Mouse (Mus musculus) intestine, embryonic 15.5 days (tissue): Measurements from ENCODE around the gene Myo1f. TPM values are rescaled to one million over a fixed set of nuclear protein-coding genes. Genes with fewer than 3 reads are reported as not detected.

Experiments
- ATAC-seq: fragments of 200-750 bp; cut with Nextera tagmentation; 2 replicates; pipeline ENCODE4 v1.8.0; 2017; ENCODE audit warnings: moderate TSS enrichment, moderate library complexity
- H3K27ac ChIP-seq: fragments of 300-500 bp; sonication (generic); 2 replicates; pipeline ENCODE4 v1.5.1; 2015; ENCODE audit warnings: mild to moderate bottlenecking, inconsistent platforms
- H3K27me3 ChIP-seq: fragments of 300-500 bp; sonication (generic); replicated peaks from 2 replicates; pipeline ENCODE4 v1.6.1; 2015; ENCODE audit warnings: inconsistent platforms
- H3K36me3 ChIP-seq: fragments of 300-500 bp; sonication (generic); 2 replicates; pipeline ENCODE4 v1.6.1; 2015; ENCODE audit warnings: inconsistent platforms
- H3K4me1 ChIP-seq: fragments of 300-500 bp; sonication (generic); replicated peaks from 2 replicates; pipeline ENCODE4 v1.6.1; 2015; ENCODE audit warnings: inconsistent platforms
- H3K4me2 ChIP-seq: fragments of 300-500 bp; sonication (generic); replicated peaks from 2 replicates; pipeline ENCODE4 v1.6.1; 2015; ENCODE audit warnings: mild to moderate bottlenecking, inconsistent platforms
- H3K4me3 ChIP-seq: fragments of 300-500 bp; sonication (generic); replicated peaks from 2 replicates; pipeline ENCODE4 v1.5.1; 2015; ENCODE audit warnings: inconsistent platforms
- H3K9ac ChIP-seq: fragments of 300-500 bp; sonication (generic); 2 replicates; pipeline ENCODE4 v1.6.1; 2015; ENCODE audit warnings: inconsistent platforms
- H3K9me3 ChIP-seq: fragments of 300-500 bp; sonication (generic); 2 replicates; pipeline ENCODE4 v1.6.1; 2016; ENCODE audit warnings: inconsistent platforms
- WGBS: fragments of 180-500 bp; shearing (Covaris S2); methylation state at CpG from one replicate; pipeline ENCODE4 v1.1.7; 2015; 5-methylcytosine and 5-hydroxymethylcytosine counted together
- polyA plus RNA-seq: library from polyadenylated mRNA; unstranded; fragments of >200 nt; fragmentation: Nextera tagmentation; extraction: Ambion mirVana; gene quantifications from 2 replicates; pipeline ENCODE4 v1.2.1, GENCODE M21; 2015

The Myo1f gene
- polyA plus RNA-seq, 1 experiment from 2014 or later = 3.9 TPM

DNA sequence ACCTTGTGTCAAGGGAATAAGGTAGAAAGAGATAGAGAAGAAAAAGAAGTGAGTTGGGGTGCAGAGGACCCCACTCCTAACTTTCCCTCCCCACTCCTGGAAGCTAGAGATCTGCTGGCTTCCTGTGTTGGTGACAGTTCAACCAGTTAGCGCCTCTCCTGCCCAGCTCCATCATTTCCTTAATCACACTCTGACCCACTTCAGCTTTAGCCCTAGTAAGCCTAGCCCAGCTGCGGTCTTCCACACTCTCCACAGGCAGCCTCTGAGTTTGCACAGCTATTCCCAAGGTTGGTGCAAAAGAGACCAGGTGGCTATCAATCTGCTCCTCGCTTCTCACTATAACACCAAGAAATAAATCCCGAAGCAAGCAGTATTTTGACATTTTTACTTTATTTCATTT, 15.6 kb upstream of the Myo1f start:
- no peaks in the 10 kb centered on the region for H3K9me3 ChIP-seq
- H3K36me3 ChIP-seq = no peaks in the 10 kb centered on the region
- H3K4me2 ChIP-seq = no peak overlapping the region
- 93% methylated on average over 4 of the region's 4 CpGs for WGBS
- no peak overlapping the region for H3K27ac ChIP-seq
- no peaks in the 10 kb centered on the region for H3K27me3 ChIP-seq
- no peaks in the 10 kb centered on the region for H3K4me1 ChIP-seq
- H3K4me3 ChIP-seq = no peak overlapping the region
- ATAC-seq = no peak
- no peak overlapping the region for H3K9ac ChIP-seq

DNA sequence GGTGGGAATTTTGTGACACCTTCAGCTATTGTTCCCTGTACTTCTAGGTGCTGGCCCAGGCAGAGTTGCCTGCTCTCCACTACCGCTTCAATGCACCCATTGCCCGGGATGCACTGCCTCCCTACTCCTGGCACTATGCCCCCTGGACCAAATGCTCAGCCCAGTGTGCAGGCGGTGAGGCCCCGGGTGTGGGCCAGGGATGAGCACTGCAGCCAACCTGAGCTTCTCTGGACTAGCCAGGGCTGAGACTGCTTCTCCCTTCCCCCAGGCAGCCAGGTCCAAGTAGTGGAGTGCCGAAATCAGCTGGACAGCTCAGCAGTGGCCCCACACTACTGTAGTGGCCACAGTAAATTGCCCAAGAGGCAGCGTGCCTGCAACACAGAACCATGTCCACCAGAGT, 6.3 kb upstream of the Myo1f start:
- 93% methylated on average over 6 of the region's 6 CpGs for WGBS
- no peak for ATAC-seq
- H3K27ac ChIP-seq = no peak overlapping the region
- no peaks in the 10 kb centered on the region for H3K4me1 ChIP-seq
- no peak overlapping the region for H3K9ac ChIP-seq
- no peaks in the 10 kb centered on the region for H3K9me3 ChIP-seq
- no peak overlapping the region for H3K4me2 ChIP-seq
- H3K36me3 ChIP-seq = 0 out of 2 replicates have a peak, but pooled peaks cover 3% of the 10 kb centered on the region
- no peaks in the 10 kb centered on the region for H3K27me3 ChIP-seq
- H3K4me3 ChIP-seq = no peak overlapping the region

DNA sequence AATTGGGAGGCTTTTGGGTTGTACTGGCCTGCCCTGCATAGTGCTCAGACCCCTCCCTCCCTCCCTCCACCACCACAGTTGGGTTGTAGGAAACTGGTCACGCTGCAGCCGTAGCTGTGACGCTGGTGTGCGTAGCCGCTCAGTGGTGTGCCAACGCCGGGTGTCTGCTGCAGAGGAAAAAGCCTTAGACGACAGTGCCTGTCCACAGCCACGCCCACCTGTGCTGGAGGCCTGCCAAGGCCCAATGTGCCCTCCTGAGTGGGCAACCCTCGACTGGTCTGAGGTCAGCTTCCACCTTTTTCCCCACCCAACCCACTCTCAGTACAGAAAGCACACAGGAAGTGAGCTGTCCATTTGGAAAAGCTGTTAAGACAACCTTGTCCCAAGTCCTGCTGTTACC, 5.1 kb upstream of the Myo1f start:
- Histone ChIP-seq H3K27me3 (no peaks in the 10 kb centered on the region), H3K4me3 (no peak overlapping the region), H3K27ac (no peak overlapping the region), H3K9ac (no peak overlapping the region), H3K4me2 (no peak overlapping the region), H3K4me1 (no peaks in the 10 kb centered on the region), H3K9me3 (no peaks in the 10 kb centered on the region), H3K36me3 (0 out of 2 replicates have a peak, but pooled peaks cover 3% of the 10 kb centered on the region)
- ATAC-seq = no peak
- 79% methylated on average over 10 of the region's 10 CpGs for WGBS

DNA sequence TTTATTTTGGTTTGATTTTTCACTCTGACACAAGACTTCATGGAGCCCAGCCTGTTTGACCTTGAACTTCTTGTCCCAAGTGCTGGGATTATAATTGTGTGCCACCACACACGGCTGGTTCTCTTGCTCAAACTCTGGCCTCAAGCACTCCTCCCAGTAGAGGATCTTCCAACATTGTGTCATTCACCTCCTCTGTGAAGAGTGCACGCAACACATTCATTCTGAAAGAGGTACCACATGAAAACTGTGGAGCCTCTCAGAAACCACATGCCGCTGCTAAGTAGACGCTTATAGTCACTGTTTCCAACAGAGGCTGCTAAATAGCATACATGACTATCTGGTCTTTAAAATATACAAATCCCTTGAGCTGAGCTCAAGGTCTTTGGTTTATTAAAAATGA, 3.4 kb upstream of the Myo1f start:
- H3K4me1 ChIP-seq = no peaks in the 10 kb centered on the region
- 88% methylated on average over 4 of the region's 4 CpGs for WGBS
- no peak overlapping the region for H3K27ac ChIP-seq
- no peak overlapping the region for H3K4me2 ChIP-seq
- H3K4me3 ChIP-seq = no peak overlapping the region
- no peaks in the 10 kb centered on the region for H3K9me3 ChIP-seq
- no peak for ATAC-seq
- H3K36me3 ChIP-seq = 0 out of 2 replicates have a peak, but pooled peaks cover 3% of the 10 kb centered on the region
- no peaks in the 10 kb centered on the region for H3K27me3 ChIP-seq
- no peak overlapping the region for H3K9ac ChIP-seq

DNA sequence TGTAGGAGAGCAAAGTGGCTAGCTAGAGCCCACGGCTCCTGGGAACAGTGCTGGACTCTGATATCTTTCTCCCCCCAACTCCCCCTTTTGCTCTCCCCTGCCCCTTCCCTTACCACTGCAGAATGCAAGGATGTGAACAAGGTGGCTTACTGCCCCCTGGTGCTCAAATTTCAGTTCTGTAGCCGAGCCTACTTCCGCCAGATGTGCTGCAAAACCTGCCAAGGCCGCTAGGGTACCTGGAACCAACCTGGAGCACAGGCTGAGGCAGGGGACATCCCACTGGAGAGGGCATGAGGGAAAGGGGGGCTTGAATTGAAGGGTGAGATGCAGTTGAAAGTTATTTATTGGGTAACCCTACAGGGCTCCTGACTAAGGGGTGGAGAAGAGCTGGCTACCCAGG, 2.5 kb upstream of the Myo1f start:
- Histone ChIP-seq H3K36me3 (0 out of 2 replicates have a peak, but pooled peaks cover 3% of the 10 kb centered on the region), H3K27ac (no peak overlapping the region), H3K27me3 (no peaks in the 10 kb centered on the region), H3K9me3 (no peaks in the 10 kb centered on the region), H3K4me1 (no peaks in the 10 kb centered on the region), H3K4me3 (no peak overlapping the region), H3K9ac (no peak overlapping the region), H3K4me2 (no peak overlapping the region)
- ATAC-seq = no peak
- 58% methylated on average over 4 of the region's 4 CpGs for WGBS

DNA sequence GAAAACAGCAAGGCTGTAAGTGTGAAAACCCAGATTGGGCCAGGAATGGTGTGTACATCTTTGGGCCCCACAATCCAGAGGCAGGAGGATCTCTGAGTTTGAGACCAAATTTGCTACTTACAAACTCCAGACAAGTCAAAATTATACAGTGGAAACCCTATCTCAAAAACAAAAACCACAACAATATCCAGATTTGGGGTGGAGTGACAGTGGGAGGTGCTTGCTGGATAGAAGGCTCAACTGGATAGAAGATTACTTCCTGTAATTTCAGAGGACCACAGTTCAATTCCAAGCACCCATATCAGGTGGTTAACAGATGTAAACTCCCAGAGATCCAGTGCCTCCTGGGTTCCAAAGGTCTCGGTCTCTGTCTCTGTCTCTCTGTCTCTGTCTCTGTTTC, 971 bp upstream of the Myo1f start:
- WGBS = 93% methylated on average over 1 of the region's 1 CpGs
- H3K27me3 ChIP-seq = no peaks in the 10 kb centered on the region
- H3K4me2 ChIP-seq = no peak overlapping the region
- H3K4me1 ChIP-seq = no peaks in the 10 kb centered on the region
- H3K9ac ChIP-seq = no peak overlapping the region
- no peak for ATAC-seq
- H3K36me3 ChIP-seq = no peaks in the 10 kb centered on the region
- H3K27ac ChIP-seq = no peak overlapping the region
- no peaks in the 10 kb centered on the region for H3K9me3 ChIP-seq
- no peak overlapping the region for H3K4me3 ChIP-seq

DNA sequence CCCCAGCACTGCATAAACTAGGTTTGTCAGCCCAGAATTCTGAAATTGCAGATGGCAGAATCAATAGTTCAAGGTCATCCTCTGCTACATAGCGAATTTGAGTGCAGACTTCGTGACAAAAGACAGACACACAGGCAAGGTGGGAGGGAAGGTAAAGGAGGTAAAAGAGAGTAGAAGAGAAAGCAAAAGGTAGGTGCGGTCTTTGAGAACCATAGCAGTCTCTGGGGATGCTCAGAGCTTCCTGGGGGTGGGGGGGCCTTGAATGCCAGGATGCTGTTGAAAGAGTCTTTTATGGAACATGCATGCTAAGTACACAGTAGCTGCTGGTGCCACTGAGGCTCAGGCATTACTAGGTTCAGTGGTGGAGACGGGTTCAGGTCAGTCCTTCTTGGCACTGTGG, 2.4 kb downstream of the Myo1f start:
- WGBS = 68% methylated on average over 4 of the region's 4 CpGs
- Histone ChIP-seq H3K4me1 (no peaks in the 10 kb centered on the region), H3K27ac (no peak overlapping the region), H3K4me2 (no peak overlapping the region), H3K9me3 (no peaks in the 10 kb centered on the region), H3K4me3 (no peak overlapping the region), H3K27me3 (no peaks in the 10 kb centered on the region), H3K36me3 (no peaks in the 10 kb centered on the region), H3K9ac (no peak overlapping the region)
- no peak for ATAC-seq

DNA sequence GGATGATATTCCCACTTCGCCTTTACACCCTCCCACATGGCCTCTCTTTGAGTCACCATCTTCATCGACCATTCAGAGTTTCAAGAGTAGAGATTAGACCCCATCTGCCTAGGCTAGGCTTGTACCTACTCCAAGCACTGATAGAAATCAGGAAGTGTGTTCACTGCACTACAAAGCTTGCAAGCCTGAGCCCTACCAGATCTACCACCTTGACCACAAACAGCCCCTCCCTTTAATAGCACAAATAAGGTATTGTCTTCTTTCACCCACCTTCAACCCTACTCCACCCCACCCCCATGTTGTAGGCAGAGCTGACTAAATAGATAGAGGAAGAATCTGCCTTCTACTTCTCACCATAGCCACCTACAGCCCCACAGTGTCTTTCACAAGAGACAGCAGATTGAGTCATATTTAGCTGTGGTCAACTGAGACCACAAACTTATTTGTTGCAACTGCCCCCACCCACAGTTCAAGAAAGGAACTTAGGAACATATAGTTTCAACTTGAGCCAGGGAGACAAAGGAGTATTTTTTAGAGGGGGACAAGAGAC, 8.1 kb downstream of the Myo1f start:
- no peak for ATAC-seq
- Histone ChIP-seq H3K36me3 (no peaks in the 10 kb centered on the region), H3K27ac (no peak overlapping the region), H3K9ac (no peak overlapping the region), H3K27me3 (no peaks in the 10 kb centered on the region), H3K4me1 (no peaks in the 10 kb centered on the region), H3K4me3 (no peak overlapping the region), H3K4me2 (no peak overlapping the region), H3K9me3 (no peaks in the 10 kb centered on the region)
- 71% methylated on average over 2 of the region's 2 CpGs for WGBS

DNA sequence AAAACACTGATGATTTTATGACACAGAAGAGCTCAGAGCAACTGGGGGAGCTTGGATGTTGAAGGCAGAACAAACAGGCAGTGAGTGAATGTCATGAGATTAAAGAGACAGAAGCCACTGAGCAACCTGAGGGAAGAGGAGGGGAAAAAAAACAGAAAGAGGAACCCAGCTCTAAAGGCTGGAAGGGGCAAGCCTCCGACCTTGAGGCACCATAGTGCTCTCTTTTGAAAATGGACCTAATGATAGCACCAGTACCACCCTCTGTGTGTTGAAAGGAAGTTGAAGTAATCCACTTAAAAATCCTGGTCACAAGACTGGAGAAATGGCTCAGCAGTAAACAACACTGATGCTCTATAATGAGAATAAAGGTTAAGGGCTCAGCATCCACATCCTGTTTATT, 9.1 kb downstream of the Myo1f start:
- Histone ChIP-seq H3K4me3 (no peak overlapping the region), H3K27ac (no peak overlapping the region), H3K36me3 (no peaks in the 10 kb centered on the region), H3K9me3 (no peaks in the 10 kb centered on the region), H3K9ac (no peak overlapping the region), H3K27me3 (no peaks in the 10 kb centered on the region), H3K4me1 (no peaks in the 10 kb centered on the region), H3K4me2 (no peak overlapping the region)
- ATAC-seq = no peak
- 47% methylated on average over 1 of the region's 1 CpGs for WGBS

DNA sequence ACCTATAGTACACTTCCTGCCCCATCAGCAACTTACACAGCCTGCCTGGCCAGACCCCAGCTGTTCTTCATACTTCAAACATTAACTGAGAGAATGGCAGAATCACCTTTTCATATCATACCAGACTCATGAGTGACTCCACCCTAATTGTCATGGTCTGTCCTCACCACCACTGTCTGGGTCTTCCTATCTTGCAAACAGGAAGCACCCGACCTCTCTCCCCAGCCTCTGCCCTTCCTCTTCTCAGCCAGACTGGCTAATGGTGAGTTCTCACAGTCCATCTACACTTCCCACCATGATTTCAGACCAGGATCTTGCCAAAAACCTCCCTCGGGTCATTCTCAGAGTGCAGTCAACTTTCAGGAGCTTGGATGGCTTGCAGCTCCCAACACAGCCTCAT, 10.7 kb downstream of the Myo1f start:
- H3K27ac ChIP-seq = no peak overlapping the region
- no peak for ATAC-seq
- H3K4me3 ChIP-seq = no peak overlapping the region
- WGBS = 72% methylated on average over 2 of the region's 2 CpGs
- H3K36me3 ChIP-seq = no peaks in the 10 kb centered on the region
- H3K27me3 ChIP-seq = no peaks in the 10 kb centered on the region
- H3K4me2 ChIP-seq = no peak overlapping the region
- H3K4me1 ChIP-seq = no peaks in the 10 kb centered on the region
- no peak overlapping the region for H3K9ac ChIP-seq
- H3K9me3 ChIP-seq = no peaks in the 10 kb centered on the region

DNA sequence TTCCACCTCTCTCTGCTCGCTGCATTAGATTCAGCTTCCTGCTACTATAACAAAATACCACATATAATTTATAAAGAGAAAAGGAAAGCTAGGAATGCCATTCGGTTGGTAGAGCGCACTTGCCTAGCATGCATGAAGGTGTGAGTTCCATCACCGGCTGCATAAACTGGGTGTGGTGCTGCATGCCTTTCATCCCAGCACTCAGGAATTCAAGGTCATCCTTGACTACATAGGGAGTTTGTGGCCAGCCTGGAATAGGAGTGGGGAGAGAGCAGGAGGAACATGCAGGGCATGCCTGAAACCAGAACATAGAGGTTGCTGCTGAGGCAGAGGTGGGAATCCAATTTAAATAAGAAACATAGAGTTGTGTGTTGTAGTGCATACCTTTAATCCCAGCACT, 28.6 kb downstream of the Myo1f start:
- Histone ChIP-seq H3K9ac (no peak overlapping the region), H3K27ac (no peak overlapping the region), H3K4me1 (no peaks in the 10 kb centered on the region), H3K4me3 (no peak overlapping the region), H3K4me2 (no peak overlapping the region), H3K27me3 (no peaks in the 10 kb centered on the region), H3K9me3 (no peaks in the 10 kb centered on the region), H3K36me3 (no peaks in the 10 kb centered on the region)
- ATAC-seq = no peak
- WGBS = 75% methylated on average over 4 of the region's 4 CpGs

DNA sequence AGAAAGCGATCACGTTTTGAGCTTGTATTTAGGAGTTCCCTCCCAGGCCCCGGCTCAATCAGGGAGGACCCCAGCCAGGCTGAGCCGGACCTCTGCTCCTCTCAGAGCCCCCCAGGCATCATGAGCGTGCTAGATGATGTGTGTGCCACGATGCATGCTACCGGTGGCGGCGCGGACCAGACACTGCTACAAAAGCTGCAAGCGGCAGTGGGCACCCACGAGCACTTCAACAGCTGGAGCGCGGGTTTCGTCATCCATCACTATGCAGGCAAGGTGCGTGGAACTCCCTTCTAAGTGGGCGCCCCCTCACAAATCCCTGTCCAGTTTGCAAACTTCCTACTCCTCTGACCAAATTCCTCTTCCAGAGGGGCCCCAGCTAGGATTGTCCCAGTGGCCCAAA, 30.5 kb downstream of the Myo1f start:
- H3K27me3 ChIP-seq = no peaks in the 10 kb centered on the region
- H3K9me3 ChIP-seq = no peaks in the 10 kb centered on the region
- no peak overlapping the region for H3K9ac ChIP-seq
- no peaks in the 10 kb centered on the region for H3K4me1 ChIP-seq
- no peak overlapping the region for H3K4me3 ChIP-seq
- no peak overlapping the region for H3K4me2 ChIP-seq
- 69% methylated on average over 17 of the region's 17 CpGs for WGBS
- no peak for ATAC-seq
- H3K36me3 ChIP-seq = no peaks in the 10 kb centered on the region
- no peak overlapping the region for H3K27ac ChIP-seq

DNA sequence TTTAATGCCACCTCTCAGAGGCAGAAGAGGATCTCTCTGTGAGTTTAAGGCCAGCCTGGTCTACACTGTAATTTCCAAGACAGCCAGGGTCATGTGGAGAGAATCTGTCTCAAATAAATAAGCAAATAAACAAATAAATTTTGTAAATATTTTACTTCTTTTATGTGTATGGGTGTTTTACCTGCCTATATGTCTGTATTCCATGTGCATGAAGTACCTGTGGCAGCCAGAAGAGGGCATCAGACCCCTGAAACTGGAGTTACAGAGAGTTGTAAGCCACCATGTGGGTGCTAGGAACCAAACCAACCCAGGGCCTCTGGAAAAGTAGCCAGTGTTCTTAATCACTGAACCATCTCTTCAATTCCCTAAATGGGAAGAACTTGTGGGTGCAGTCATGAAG, 41.8 kb downstream of the Myo1f start:
- Histone ChIP-seq H3K9ac (no peak overlapping the region), H3K4me3 (no peak overlapping the region), H3K36me3 (no peaks in the 10 kb centered on the region), H3K4me1 (no peaks in the 10 kb centered on the region), H3K27ac (no peak overlapping the region), H3K9me3 (no peaks in the 10 kb centered on the region), H3K4me2 (no peak overlapping the region), H3K27me3 (no peaks in the 10 kb centered on the region)
- ATAC-seq = no peak
